Mouse (Mus musculus): ENCODE measurements around the gene Rhox12. TPM values are rescaled to one million over a fixed set of nuclear protein-coding genes. Genes with fewer than 3 reads are reported as not detected.

The Rhox12 gene
- polyA plus RNA-seq (2015; fragmentation: Nextera tagmentation; extraction: Ambion mirVana), result not detected in 2 replicates

- H3K9me3 ChIP-seq, result no peaks in the 10 kb centered on the region
- H3K4me1 ChIP-seq, result no peaks in the 10 kb centered on the region
- no peak within 1 kb of the TSS for H3K4me2 ChIP-seq
- ATAC-seq (ENCODE audit: insufficient number of reproducible peaks, insufficient read depth, low FRiP score, low TSS enrichment, low read depth), result no peak
- H3K36me3 ChIP-seq, result no peaks in the 10 kb centered on the region
- H3K27ac ChIP-seq, result no peak within 1 kb of the TSS
- WGBS, result 68% methylated on average over 4 of the region's 4 CpGs
- no peaks in the 10 kb centered on the region for H3K27me3 ChIP-seq
- H3K9ac ChIP-seq, result no peak within 1 kb of the TSS
- H3K4me3 ChIP-seq, result no peak within 1 kb of the TSS
Observed at GRCm38 (mm10) chrX:38110807-38111206, at the start of gene Rhox12. Gene Rhox12 (minus strand): TSS chrX:38110907.

- Histone ChIP-seq H3K4me1 (no peaks in the 10 kb centered on the region), H3K9ac (no peak overlapping the region), H3K27ac (no peak overlapping the region), H3K4me2 (no peak overlapping the region), H3K27me3 (no peaks in the 10 kb centered on the region), H3K4me3 (no peak overlapping the region), H3K36me3 (no peaks in the 10 kb centered on the region), H3K9me3 (no peaks in the 10 kb centered on the region)
- ATAC-seq (ENCODE audit: insufficient number of reproducible peaks, insufficient read depth, low FRiP score, low TSS enrichment, low read depth), result no peak
- WGBS, result 54% methylated on average over 1 of the region's 1 CpGs
Observed at GRCm38 (mm10) chrX:38159097-38159496, 48.4 kb upstream of the Rhox12 start.

GRCm38 (mm10) chrX:38121478-38121877 is 10.8 kb upstream of the Rhox12 start:
- H3K4me2 ChIP-seq, result no peak overlapping the region
- H3K9ac ChIP-seq, result no peak overlapping the region
- H3K27me3 ChIP-seq, result no peaks in the 10 kb centered on the region
- no peak overlapping the region for H3K27ac ChIP-seq
- peaks cover 13% of the 10 kb centered on the region; the same call in 1 of the 2 replicates for H3K9me3 ChIP-seq
- H3K4me1 ChIP-seq, result no peaks in the 10 kb centered on the region
- ATAC-seq (ENCODE audit: insufficient number of reproducible peaks, insufficient read depth, low FRiP score, low TSS enrichment, low read depth), result no peak
- WGBS, result 90% methylated on average over 25 of the region's 34 CpGs
- no peaks in the 10 kb centered on the region for H3K36me3 ChIP-seq
- H3K4me3 ChIP-seq, result no peak overlapping the region

- Histone ChIP-seq H3K36me3 (no peaks in the 10 kb centered on the region), H3K4me1 (no peaks in the 10 kb centered on the region), H3K4me3 (no peak within 1 kb of the TSS), H3K9me3 (peaks cover 13% of the 10 kb centered on the region; the same call in 1 of the 2 replicates), H3K27ac (no peak within 1 kb of the TSS), H3K4me2 (no peak within 1 kb of the TSS), H3K9ac (no peak within 1 kb of the TSS), H3K27me3 (no peaks in the 10 kb centered on the region)
- WGBS, result 94% methylated on average over 20 of the region's 20 CpGs
- ATAC-seq (ENCODE audit: insufficient number of reproducible peaks, insufficient read depth, low FRiP score, low TSS enrichment, low read depth), result no peak
Observed at GRCm38 (mm10) chrX:38120982-38121381, 10.3 kb upstream of the Rhox12 start, which contains the start of gene Rhox13. Gene Rhox13 (plus strand): TSS chrX:38121219.

- no peaks in the 10 kb centered on the region for H3K27me3 ChIP-seq
- no peaks in the 10 kb centered on the region for H3K4me1 ChIP-seq
- H3K9me3 ChIP-seq, result no peaks in the 10 kb centered on the region
- H3K4me2 ChIP-seq, result no peak within 1 kb of the TSS
- no peak for ATAC-seq (ENCODE audit: insufficient number of reproducible peaks, insufficient read depth, low FRiP score, low TSS enrichment, low read depth)
- 86% methylated on average over 9 of the region's 9 CpGs for WGBS
- no peak within 1 kb of the TSS for H3K4me3 ChIP-seq
- no peak within 1 kb of the TSS for H3K27ac ChIP-seq
- no peaks in the 10 kb centered on the region for H3K36me3 ChIP-seq
- H3K9ac ChIP-seq, result no peak within 1 kb of the TSS
Observed at GRCm38 (mm10) chrX:38085041-38085440, 25.7 kb downstream of the Rhox12 start, which contains the start of gene Rhox11. Gene Rhox11 (minus strand): TSS chrX:38085141.

GRCm38 (mm10) chrX:38084226-38084625 is 26.5 kb downstream of the Rhox12 start:
- WGBS, result 18% methylated on average over 12 of the region's 12 CpGs
- Histone ChIP-seq H3K36me3 (no peaks in the 10 kb centered on the region), H3K9ac (no peak overlapping the region), H3K4me1 (no peaks in the 10 kb centered on the region), H3K27ac (no peak overlapping the region), H3K4me3 (no peak overlapping the region), H3K9me3 (no peaks in the 10 kb centered on the region), H3K4me2 (no peak overlapping the region), H3K27me3 (no peaks in the 10 kb centered on the region)
- no peak for ATAC-seq (ENCODE audit: insufficient number of reproducible peaks, insufficient read depth, low FRiP score, low TSS enrichment, low read depth)

- Histone ChIP-seq H3K36me3 (no peaks in the 10 kb centered on the region), H3K4me3 (no peak within 1 kb of the TSS), H3K4me2 (no peak within 1 kb of the TSS), H3K4me1 (no peaks in the 10 kb centered on the region), H3K27me3 (no peaks in the 10 kb centered on the region), H3K9ac (no peak within 1 kb of the TSS), H3K9me3 (no peaks in the 10 kb centered on the region), H3K27ac (no peak within 1 kb of the TSS)
- WGBS, result 85% methylated on average over 11 of the region's 11 CpGs
- no peak for ATAC-seq (ENCODE audit: insufficient number of reproducible peaks, insufficient read depth, low FRiP score, low TSS enrichment, low read depth)
Observed at GRCm38 (mm10) chrX:38066175-38066574, 44.5 kb downstream of the Rhox12 start, which contains the start of gene Rhox10. Gene Rhox10 (plus strand): TSS chrX:38066475.

- Histone ChIP-seq H3K27me3 (no peaks in the 10 kb centered on the region), H3K4me1 (no peaks in the 10 kb centered on the region), H3K9me3 (no peaks in the 10 kb centered on the region), H3K4me3 (no peak overlapping the region), H3K9ac (no peak overlapping the region), H3K36me3 (no peaks in the 10 kb centered on the region), H3K27ac (no peak overlapping the region), H3K4me2 (no peak overlapping the region)
- ATAC-seq (ENCODE audit: insufficient number of reproducible peaks, insufficient read depth, low FRiP score, low TSS enrichment, low read depth), result no peak
- WGBS, result 0% methylated on average over 1 of the region's 1 CpGs
Observed at GRCm38 (mm10) chrX:38061544-38061943, 49.2 kb downstream of the Rhox12 start.

Other genes starting within 250 kb of the Rhox12 start
- gene Rhox8, start 232.0 kb downstream of the Rhox12 start, polyA plus RNA-seq (2015; fragmentation: Nextera tagmentation; extraction: Ambion mirVana), result not detected in 2 replicates
- not detected in 2 replicates for gene Rhox7b, start 213.7 kb downstream of the Rhox12 start, polyA plus RNA-seq (2015; fragmentation: Nextera tagmentation; extraction: Ambion mirVana)
- gene Rhox9, start 209.1 kb downstream of the Rhox12 start, polyA plus RNA-seq (2015; fragmentation: Nextera tagmentation; extraction: Ambion mirVana), result not detected in 2 replicates
- not detected in 2 replicates for gene Btg1-ps1, start 92.1 kb downstream of the Rhox12 start, polyA plus RNA-seq (2015; fragmentation: Nextera tagmentation; extraction: Ambion mirVana)
- not detected in 2 replicates for gene Btg1-ps2, start 67.8 kb downstream of the Rhox12 start, polyA plus RNA-seq (2015; fragmentation: Nextera tagmentation; extraction: Ambion mirVana)
- not detected in 2 replicates for gene Rhox10, start 44.4 kb downstream of the Rhox12 start, polyA plus RNA-seq (2015; fragmentation: Nextera tagmentation; extraction: Ambion mirVana)
- gene Rhox11, start 25.8 kb downstream of the Rhox12 start, polyA plus RNA-seq (2015; fragmentation: Nextera tagmentation; extraction: Ambion mirVana), result not detected in 2 replicates
- gene Rhox13, start 10.3 kb upstream of the Rhox12 start, polyA plus RNA-seq (2015; fragmentation: Nextera tagmentation; extraction: Ambion mirVana), result not detected in 2 replicates
- 4.5 and 4.7 TPM in 2 replicates for gene Zbtb33, start 78.9 kb upstream of the Rhox12 start, polyA plus RNA-seq (2015; fragmentation: Nextera tagmentation; extraction: Ambion mirVana)
- gene Tmem255a, start 141.5 kb upstream of the Rhox12 start, polyA plus RNA-seq (2015; fragmentation: Nextera tagmentation; extraction: Ambion mirVana), result 33.0 and 34.2 TPM in 2 replicates
- 0.18 TPM in 2 replicates for gene Atp1b4, start 205.3 kb upstream of the Rhox12 start, polyA plus RNA-seq (2015; fragmentation: Nextera tagmentation; extraction: Ambion mirVana)